Mouse (Mus musculus) NIH3T3 (cell line): ENCODE data around the gene Zfp799.
"Not testable (repeated sequence)": the region's sequence is repeated elsewhere in the genome, so short reads cannot be mapped to it uniquely, and the experiment has no call there.

ENCODE experiments used
- DNase-seq: peaks from one replicate; pipeline ENCODE4 v3.0.0-alpha.2; 2012; ENCODE audit warnings: low read depth

Gene Zfp799

DNA sequence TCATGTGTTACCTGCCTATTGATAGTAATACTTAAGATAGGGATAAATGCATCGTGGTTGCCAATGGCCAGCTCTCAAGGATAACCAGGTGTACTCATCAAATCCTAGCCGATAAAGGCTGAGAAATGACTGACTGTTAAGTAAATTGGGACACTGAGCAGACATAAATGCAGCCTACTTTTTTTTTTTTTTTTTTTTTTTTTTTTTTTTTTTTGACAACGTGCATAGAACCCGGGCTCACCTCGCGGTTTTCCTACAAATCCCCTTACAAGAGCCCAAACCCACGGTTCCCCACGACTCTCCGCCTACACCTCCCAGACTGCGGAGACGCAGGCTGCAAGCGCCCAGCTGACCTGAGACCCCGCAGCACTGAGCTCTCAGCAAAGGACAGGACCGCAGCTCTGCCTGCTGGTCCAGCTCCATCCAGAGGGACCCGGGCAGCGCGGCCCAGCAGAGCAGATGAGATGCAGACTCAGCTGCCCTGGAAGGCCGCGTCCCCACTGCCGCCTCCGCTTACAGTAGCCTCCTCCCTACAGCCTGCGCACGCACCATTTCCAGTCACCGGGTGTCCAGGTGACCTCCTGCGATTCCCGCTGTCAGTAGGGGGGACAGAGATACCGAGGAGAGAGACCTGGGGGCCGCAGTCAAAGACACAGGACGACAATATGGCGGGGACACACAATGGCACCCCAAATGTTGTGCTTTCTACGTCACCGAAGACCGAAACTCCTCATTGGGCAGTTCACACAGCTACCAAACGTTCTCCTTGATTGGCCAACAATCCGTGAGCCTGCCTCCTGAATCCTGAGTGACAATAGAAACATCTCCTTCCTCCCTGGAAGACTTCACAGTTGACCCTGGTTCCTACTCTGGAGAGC lies at the start of gene Zfp799:
TSS of gene Zfp799 (minus strand) at position 722 of the 878 bp plus-strand sequence.
- DNase-seq, result peak; percentile 92

DNA sequence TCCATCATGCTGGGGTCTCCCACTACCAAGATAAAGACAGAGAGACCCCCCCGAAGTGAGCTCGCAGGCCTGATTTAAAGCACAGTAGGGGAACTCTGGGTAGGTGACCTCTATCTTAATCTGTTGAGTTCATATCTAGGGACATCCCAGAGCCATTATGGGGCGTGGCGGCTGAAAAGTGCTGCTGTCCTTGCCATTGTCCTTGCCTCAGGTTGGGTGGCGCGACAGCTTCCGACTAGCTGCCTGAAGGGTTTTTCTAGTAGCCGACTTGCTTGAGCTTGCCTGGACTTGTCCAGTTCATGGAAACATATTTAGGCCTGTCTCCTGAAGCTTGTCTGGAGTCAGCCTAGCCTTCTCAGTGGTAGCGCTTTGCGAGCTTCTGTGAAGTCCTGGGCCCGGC lies 48.7 kb upstream of the Zfp799 start:
- DNase-seq, result no peak

DNA sequence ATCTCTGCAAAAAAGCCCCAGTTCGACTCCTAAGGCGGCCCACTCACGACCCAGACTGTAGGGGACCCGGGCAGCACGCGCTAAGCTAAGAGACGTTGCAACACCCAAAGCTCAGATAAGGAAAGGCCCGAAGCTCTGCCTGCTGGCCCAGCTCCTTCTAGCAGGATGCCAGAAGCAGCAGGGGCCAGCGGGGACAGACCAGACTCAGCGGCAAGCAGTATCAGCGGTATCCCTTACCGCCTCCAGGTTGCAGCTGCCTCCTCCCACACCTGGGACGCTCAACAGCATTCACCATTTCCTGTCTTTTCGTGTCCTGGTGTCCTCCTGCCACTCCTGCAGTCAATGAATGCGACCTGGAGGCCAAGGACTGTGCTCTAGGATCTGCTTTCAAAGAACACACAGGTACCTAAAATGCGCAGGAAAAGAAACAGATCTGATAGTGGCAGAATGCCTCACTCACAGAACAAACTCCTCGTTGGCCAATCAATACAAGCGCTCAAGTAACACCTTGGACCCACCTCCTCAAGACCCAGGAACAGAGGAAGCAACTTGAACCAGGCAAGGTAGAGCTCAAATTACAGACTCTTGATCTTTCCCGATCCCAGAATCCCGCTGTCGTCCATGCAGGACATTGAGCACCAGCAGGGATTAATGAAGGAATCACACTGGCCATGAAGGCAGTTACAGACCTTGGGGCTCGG lies 47.6 kb upstream of the Zfp799 start:
- DNase-seq, result no peak

DNA sequence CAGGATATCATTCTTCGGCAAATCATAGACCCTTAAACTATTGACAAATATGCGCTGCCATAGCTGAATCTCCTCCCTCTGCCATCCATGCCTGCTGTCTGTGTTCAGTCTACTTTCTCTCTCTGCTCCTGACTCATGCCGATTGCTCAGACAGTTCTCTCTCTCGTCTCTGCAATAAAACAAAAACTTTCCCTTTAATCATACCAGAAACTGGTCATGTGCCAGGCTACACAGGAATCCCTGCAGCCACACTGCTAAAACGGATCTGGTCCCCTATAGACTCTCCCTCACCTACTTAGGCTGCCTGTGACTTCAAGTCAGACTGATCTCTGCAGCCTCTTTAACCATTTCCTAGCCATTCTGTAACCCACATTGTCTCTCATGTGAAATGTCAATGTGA lies 42.6 kb upstream of the Zfp799 start:
- DNase-seq, result peak; percentile 32

DNA sequence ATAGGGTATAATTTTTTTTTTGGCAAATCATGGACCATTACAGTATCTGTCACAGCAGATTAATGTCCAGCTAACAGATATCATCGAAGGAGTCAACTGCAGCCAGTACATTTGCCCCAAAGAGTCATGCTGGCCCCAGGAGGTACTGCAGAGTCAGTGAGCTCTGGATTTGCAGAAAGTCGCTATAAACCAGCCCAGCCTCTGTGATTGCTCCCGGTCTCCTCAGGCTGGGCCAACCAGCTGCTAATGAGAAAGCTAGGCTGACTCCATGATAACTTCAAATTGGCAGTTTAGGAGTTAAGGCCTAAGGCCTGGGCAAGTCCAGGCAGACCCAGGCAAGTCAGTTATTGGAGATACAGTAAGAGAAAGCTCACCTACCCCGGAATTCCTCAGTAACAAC lies 42.0 kb upstream of the Zfp799 start:
- no peak for DNase-seq

DNA sequence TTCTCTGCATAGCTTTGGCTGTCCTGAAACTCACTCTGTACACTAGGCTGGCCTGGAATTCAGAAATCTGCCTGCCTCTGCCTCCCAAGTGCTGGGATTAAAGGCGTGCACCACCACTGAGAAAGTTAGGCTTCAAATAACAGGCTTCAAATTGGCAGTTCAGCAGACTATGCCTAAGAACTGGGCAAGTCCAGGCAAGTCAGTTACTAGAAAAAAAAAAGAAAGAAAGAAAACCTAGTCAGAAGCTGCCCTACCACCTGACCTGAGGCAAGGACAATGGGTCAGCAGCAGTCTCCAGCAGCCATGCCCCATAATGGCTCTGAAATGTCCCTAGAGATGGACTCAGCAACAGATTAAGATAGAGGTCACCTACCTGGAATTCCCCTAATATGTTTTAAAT lies 41.4 kb upstream of the Zfp799 start:
- no peak for DNase-seq

DNA sequence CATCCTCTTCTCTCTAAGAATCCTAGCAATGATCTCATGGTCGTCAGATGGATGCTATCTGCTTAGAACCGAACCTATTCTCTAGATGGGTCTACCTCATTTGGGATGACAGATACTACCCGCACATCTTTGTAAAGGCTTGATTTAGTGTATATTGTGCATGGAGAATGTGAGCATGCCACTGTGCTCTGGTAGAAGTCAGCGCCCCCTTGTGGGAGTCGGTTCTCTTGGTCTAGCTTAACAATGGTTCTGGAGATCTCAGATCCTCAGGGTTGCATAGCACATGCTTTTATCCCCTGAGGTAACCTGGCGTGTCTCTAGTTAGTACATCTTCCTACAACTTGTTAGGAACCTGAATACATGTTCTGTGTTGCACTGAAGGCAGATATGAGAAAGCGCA lies 37.2 kb upstream of the Zfp799 start:
- not testable (repeated sequence) for DNase-seq

DNA sequence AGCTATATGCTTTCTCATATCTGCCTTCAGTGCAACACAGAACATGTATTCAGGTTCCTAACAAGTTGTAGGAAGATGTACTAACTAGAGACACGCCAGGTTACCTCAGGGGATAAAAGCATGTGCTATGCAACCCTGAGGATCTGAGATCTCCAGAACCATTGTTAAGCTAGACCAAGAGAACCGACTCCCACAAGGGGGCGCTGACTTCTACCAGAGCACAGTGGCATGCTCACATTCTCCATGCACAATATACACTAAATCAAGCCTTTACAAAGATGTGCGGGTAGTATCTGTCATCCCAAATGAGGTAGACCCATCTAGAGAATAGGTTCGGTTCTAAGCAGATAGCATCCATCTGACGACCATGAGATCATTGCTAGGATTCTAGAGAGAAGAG lies 26.7 kb upstream of the Zfp799 start:
- not testable (repeated sequence) for DNase-seq

DNA sequence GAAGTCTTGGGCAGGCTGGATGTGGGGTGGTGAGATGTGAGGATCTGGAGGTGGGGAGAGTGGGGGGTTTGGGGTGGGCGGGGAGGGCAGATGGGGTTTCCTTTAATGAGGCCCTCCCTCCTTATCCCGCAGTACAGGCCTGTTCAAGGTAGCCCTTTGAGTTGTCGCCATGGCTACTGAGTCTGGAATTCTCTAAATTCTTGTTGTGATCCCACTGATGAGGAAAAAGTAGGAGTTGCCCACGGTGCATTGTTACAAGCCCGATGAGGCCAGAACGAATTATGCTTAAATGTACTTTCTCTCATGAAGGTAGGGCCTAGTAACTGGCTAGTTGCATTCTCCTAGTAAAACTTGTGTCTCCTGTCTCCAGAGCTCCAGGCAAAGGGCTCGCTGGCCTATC lies 21.5 kb upstream of the Zfp799 start:
- no peak for DNase-seq

DNA sequence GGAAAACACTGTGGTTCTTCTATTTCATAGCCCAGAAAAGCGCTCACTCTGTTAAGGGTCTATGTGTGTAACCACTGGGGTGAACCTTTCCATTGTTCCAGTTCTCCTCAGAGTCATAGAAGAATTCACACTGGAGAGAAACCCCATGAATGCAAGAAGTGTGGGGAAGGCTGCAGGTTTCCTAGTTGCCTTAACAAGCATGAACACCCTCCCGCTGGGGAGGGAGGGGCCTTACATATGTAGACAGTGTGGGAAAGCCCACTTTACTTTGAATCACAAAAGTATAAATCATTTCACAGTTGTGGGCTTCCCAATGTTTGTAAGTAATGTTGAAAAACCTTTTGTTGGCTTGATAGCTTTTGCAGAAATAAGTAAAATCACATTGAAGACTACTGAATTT lies 11.3 kb upstream of the Zfp799 start:
- no peak for DNase-seq

DNA sequence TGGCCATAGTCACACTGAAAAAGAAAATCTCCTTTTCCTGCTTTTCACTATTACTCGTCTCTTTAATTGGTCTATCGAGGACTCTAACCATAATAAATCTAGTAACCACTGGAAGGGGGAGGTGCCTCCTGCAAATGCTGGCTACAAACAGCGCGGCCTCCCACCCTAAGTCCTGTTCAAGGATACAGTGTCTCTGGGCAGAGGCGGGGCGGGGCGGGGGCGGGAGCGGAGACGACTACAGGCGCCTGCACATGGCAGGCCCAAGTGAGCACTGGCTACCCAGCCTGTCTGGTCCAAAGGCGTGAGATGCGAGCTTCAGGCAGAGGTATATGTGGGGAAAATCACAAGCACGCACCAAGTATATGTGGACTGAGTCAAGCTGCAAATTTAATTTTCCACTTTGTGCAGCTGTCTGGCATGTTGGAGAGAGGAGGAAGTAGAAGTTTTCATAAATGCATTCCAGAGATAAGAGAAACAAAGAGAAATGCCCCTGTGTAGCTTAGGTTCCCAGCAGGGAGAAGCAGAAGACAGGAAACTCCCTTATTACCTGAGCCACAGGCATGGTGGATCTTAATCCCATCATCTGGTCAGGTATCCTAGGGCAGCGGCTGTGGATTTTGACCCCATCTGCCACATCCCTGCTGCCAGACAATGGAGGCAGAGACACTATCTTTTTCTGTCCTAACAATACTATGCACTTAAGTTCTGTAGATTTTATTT lies 9.2 kb upstream of the Zfp799 start:
- DNase-seq, result no peak

DNA sequence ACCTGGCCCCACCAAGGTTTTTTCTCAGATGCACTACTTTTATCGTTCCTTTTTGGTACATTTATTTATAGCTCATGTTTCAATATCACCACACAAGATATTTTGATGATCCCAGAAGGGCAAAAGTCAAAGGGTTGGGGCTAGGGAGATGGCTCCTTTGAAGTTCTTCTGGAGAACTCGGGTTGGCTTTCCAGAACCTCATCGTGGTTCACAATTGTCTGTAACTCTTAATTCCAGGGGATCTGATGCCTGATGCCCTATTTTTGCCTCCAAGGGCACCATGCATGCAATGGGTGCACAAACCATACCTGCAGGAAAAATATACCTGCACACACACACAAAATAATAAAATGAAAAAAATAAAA lies 339 bp upstream of the Zfp799 start:
- DNase-seq, result no peak

DNA sequence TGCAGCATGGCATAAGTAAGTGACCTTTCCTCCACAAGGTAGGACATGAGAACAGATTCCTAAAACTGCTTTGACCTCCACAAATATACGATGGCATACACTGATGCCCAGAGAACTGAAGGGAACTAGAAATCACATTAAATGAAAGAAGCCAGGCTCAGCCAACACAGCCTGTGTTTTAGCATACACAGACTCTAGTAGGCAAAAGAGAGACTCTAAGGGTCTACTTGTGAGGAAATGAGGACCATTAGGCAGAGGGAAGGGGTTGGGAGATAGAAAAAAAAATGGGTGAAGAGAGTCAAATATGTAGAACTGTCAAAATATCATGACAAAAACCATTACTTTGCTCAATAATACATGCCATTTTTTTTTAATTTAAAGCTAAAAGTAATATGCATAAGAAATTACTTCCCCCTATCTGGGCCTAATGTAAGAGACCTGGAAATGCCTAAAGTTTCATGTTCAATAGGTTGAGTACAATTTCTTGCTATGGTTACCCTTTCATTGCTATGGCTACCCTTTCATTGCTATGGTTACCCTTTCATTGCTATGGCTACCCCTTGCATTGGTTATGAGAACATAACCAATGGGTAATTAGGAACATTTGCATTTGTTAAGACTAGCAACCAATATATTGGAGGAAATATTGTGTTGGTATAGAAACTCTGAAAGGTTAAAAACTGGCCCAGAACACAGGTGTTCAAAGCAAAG lies 13.8 kb downstream of the Zfp799 start:
- DNase-seq, result no peak

DNA sequence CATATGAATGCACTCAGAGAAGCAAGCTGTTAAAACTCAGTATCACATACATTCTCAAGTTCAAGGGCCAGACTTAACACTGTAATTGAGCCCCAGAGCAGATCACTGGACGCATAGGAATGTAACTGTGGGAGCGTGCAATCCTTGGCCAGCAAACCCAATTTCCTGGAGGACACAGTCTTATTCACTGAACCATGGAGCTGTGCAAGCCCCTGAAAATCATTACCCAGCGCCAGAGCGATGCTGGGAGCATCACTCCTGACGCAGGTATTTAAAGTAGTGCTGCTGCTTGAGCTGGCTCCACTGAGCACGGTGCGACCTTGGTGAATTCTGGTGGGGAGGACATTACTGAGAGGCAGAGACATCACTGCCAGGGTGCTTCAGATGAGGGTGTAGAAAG lies 15.9 kb downstream of the Zfp799 start:
- no peak for DNase-seq

DNA sequence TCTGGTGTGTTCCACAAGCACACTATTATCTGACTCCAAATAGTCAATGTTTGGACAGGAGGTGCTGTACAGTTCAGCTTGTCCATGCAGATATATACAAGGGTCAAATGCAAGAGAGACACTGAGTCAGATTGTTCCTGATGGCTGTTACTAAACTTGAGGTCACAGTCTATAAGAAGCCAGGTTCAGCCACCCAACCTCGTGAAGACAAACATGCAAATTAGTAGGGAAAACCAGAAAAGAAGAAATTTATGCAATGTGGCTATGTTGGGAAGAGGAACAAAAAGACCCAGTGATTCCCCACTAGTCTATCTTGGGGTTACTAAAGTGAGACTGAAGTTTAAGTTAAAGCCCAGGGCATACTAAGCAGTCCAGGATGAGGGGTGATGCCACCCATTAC lies 19.4 kb downstream of the Zfp799 start:
- no peak for DNase-seq

DNA sequence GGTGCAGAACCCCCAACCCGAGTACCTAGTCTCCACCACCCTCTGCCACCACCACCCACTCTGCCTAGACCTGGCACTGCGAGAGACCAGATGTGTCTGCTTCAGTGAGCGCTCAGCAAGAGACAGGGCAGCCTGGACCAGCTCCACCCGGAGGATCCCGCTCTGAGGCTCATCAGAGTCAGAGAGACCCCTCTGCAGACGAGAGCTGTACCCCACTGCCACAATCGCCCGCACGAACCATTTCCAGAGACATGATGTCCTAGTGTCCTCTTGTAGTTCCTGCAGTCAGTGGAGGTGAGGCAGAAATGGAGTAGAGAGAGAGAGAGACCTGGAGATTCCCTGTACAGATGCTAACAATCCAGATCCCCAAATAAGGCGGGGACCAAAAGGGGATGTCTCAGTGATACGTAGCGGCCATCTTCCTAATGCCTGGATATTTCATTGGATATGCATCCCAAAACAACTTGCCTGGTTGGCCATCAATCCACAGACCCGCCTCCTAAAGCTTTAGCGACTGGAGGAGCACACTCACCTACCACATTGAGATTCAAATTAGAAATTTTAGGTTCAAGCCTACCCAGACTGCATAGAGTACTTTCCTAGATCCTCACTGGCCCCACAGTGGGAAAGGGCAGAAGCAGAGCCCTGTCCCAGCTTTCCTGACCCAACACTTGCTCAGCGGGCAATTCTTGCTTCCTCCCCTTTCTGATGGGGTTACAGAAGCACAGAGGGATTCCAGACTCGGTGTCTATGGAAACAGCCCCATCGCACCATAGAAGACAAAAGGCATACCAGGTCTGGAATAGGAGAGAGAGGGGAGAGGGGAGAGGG lies 20.3 kb downstream of the Zfp799 start, which contains the start of gene Zfp811:
TSS of gene Zfp811 (minus strand) at position 388 of the 831 bp plus-strand sequence.
- peak; percentile 58 for DNase-seq

DNA sequence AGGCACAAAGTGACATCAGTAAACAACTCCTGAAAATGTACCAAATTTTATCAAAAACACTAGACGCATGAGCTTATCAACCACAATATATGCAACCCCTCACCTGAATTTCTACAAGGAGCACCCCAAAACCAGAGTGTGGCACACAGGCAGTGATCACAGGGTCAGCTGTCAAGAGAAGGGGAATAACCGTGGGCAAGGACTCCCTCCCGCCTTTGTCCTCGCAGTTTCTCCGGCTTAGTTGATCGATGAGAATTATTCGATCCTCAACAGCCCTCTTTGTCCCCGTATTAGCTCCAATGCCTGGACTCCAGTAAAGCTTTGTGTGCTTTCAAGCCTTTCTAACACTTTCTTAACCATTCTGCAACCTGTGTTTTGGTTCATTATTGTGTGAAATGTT lies 21.1 kb downstream of the Zfp799 start:
- DNase-seq, result no peak

DNA sequence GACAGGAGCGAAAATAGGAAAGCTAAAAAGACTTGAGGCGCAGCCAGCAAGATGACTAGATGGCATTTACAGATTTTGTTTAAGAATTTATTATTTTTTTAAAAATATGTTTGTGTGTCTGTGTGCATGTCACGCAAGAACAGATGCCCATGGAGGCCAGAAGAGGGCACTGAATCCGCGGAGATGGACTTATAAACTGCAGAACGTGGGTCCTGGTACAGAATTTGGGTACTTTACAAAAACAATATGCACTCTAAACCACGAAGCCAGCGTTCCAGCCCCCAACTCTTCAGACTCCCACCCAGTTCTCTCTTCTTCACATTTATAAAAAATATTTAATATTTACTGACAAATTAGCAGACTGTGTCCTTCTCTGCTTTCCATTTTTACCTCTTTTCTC lies 40.8 kb downstream of the Zfp799 start:
- no peak for DNase-seq

DNA sequence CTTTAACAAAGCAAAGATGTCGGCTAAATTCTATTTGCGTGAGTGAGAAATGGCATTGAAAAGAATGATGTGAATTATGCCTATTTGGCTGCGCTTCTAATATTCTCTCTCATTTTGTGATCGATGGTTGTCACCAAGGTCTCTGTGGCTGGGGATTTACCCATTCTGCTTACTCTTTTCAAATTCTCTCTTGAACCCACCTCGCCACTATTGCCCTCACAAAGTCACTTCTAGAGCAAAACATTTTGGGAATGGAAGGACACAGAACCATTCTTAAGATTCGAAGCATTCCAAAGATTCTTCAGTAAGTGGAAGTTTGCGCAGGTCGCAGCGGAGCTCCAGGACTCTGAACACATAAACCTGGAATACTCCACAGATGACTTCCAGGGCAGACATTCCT lies 41.5 kb downstream of the Zfp799 start:
- no peak for DNase-seq

DNA sequence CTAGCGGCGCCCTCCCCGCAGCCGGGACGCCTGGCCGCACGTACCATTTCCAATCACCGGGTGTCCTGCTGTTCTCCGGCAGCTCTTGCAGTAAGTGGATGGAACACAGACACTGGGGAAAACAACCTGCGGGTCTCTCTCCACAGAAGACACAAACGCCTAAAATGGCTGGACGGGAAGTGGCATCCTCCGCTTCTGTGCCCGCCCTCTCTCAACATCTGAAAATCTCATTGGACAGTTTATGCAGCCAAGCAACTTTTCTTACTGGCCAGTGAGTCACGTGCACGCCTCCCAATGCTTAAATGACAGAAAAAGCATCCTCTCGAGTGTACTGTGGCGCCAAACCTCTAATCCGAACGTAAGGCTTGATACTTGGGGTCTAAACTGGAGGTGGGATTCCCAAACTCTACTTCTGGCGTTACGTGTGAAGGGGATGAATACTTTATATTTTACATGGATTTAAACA lies 41.9 kb downstream of the Zfp799 start, which contains the start of gene Zfp871:
TSS of gene Zfp871 (minus strand) at position 194 of the 466 bp plus-strand sequence.
- peak; percentile 92 for DNase-seq
